Mouse (Mus musculus) urinary bladder, postnatal 10 days (tissue): Measurements from ENCODE around the gene Actr6.

ENCODE experiments used
- DNase-seq: peaks from one replicate; pipeline ENCODE4 v3.0.0; 2022; ENCODE audit warnings: low spot score

Actr6 gene

GRCm38 (mm10) chr10:89732001-89732794 is at the start of gene Actr6:
TSS of gene Actr6 (minus strand) at chr10:89732295.
- peak; percentile 76 for DNase-seq

GRCm38 (mm10) chr10:89776029-89776428 is 43.9 kb upstream of the Actr6 start:
- DNase-seq = no peak

- no peak for DNase-seq
Observed at GRCm38 (mm10) chr10:89771894-89772293, 39.8 kb upstream of the Actr6 start.

GRCm38 (mm10) chr10:89769096-89769495 is 37.0 kb upstream of the Actr6 start:
- no peak for DNase-seq

GRCm38 (mm10) chr10:89768352-89769020 is 36.4 kb upstream of the Actr6 start:
- no peak for DNase-seq

- DNase-seq = no peak
Observed at GRCm38 (mm10) chr10:89765790-89766714, 34.0 kb upstream of the Actr6 start.

GRCm38 (mm10) chr10:89764457-89765121 is 32.5 kb upstream of the Actr6 start:
- DNase-seq = no peak

- DNase-seq = no peak
Observed at GRCm38 (mm10) chr10:89760772-89761171, 28.7 kb upstream of the Actr6 start.

GRCm38 (mm10) chr10:89755231-89755630 is 23.1 kb upstream of the Actr6 start:
- no peak for DNase-seq

- DNase-seq = no peak
Observed at GRCm38 (mm10) chr10:89751069-89751468, 19.0 kb upstream of the Actr6 start.

GRCm38 (mm10) chr10:89748619-89749018 is 16.5 kb upstream of the Actr6 start:
- no peak for DNase-seq

- no peak for DNase-seq
Observed at GRCm38 (mm10) chr10:89747911-89748310, 15.8 kb upstream of the Actr6 start.

- DNase-seq = no peak
Observed at GRCm38 (mm10) chr10:89747221-89747905, 15.3 kb upstream of the Actr6 start.

- no peak for DNase-seq
Observed at GRCm38 (mm10) chr10:89746581-89746980, 14.5 kb upstream of the Actr6 start.

- DNase-seq = no peak
Observed at GRCm38 (mm10) chr10:89745666-89746020, 13.5 kb upstream of the Actr6 start.

- peak; percentile 68 for DNase-seq
Observed at GRCm38 (mm10) chr10:89744871-89745665, 13.0 kb upstream of the Actr6 start, which contains the start of gene Uhrf1bp1l. TSS of gene Uhrf1bp1l (plus strand) at chr10:89744991.

GRCm38 (mm10) chr10:89744341-89744740 is 12.2 kb upstream of the Actr6 start:
- DNase-seq = no peak

- no peak for DNase-seq
Observed at GRCm38 (mm10) chr10:89743266-89743665, 11.2 kb upstream of the Actr6 start.

- no peak for DNase-seq
Observed at GRCm38 (mm10) chr10:89740995-89741394, 8.9 kb upstream of the Actr6 start.

GRCm38 (mm10) chr10:89739703-89740102 is 7.6 kb upstream of the Actr6 start:
- DNase-seq = no peak
